Mouse (Mus musculus) neutrophil, adult 59 days (primary cell): Measurements from ENCODE around the gene Pkig. TPM values are rescaled to one million over a fixed set of nuclear protein-coding genes. Genes with fewer than 3 reads are reported as not detected.

Experiments used
- total RNA-seq, 2 experiments: library from RNA; stranded (reverse); gene quantifications; 1 replicate in 1 of 2; 2 replicates in 1 of 2; pipeline ENCODE4 v1.2.4; 2023

Pkig gene
- total RNA-seq = 10 to 100 TPM; 23.2 to 31.6 TPM

GRCm38 (mm10) chr2:163657975-163658886, at the start of gene Pkig:
Gene Pkig, plus strand, starts transcription at chr2:163658386.

GRCm38 (mm10) chr2:163644575-163645385, 13.4 kb upstream of the Pkig start, which contains the start of gene Serinc3:
Gene Serinc3, minus strand, starts transcription at chr2:163645131.

GRCm38 (mm10) chr2:163749647-163750611, 91.7 kb downstream of the Pkig start, which contains the start of gene Ada:
Gene Ada, minus strand, starts transcription at chr2:163750239.

Other genes starting within 250 kb of the Pkig start
- 10 to 100 TPM; 82.7 to 99.8 TPM for gene Oser1, start 233.7 kb upstream of the Pkig start, total RNA-seq
- not detected for gene Gdap1l1, start 219.9 kb upstream of the Pkig start, total RNA-seq
- gene Fitm2, start 185.8 kb upstream of the Pkig start, total RNA-seq = 1 to 10 TPM; 1.3 to 1.4 TPM
- not detected for gene R3hdml, start 166.1 kb upstream of the Pkig start, total RNA-seq
- gene Hnf4a, start 151.6 kb upstream of the Pkig start, total RNA-seq = under 1 TPM; 0.07 to 0.09 TPM
- gene Ttpal, start 56.1 kb upstream of the Pkig start, total RNA-seq = 10 to 100 TPM; 44.0 to 48.8 TPM
- 100 to 1,000 TPM; 418 to 463 TPM for gene Serinc3, start 13.3 kb upstream of the Pkig start, total RNA-seq
- 10 to 100 TPM; 10.3 to 13.0 TPM for gene Ada, start 91.9 kb downstream of the Pkig start, total RNA-seq
- gene Ccn5, start 162.5 kb downstream of the Pkig start, total RNA-seq = not detected
- not detected for gene Kcnk15, start 195.3 kb downstream of the Pkig start, total RNA-seq